Mouse (Mus musculus) lung, adult 2 months (tissue): ENCODE results near the gene Palmd. TPM values are rescaled to one million over a fixed set of nuclear protein-coding genes. Genes with fewer than 3 reads are reported as not detected.

Experiments used
- DNase-seq: peaks from one replicate; pipeline ENCODE4 v3.0.0; 2022
- H3K4me1 ChIP-seq: fragments of 200-500 bp; 2 replicates; pipeline ENCODE4 v1.6.1; 2011; ENCODE audit warnings: low read length; ENCODE audit not compliant: control insufficient read depth, insufficient read depth
- H3K4me3 ChIP-seq: fragments of 200-500 bp; replicated peaks from 2 replicates; pipeline ENCODE3; 2011; ENCODE audit warnings: low read depth, mild to moderate bottlenecking, control low read depth, low read length; ENCODE audit errors: extremely low read depth
- CTCF ChIP-seq: fragments of 200-500 bp; IDR thresholded peaks from 2 replicates; pipeline ENCODE4 v1.5.1; 2011; ENCODE audit warnings: mild to moderate bottlenecking, low read length, control low read depth; ENCODE audit not compliant: insufficient read depth
- POLR2A ChIP-seq: fragments of 200-500 bp; IDR thresholded peaks from 2 replicates; pipeline ENCODE4 v1.6.1; 2011; ENCODE audit warnings: low read depth, mild to moderate bottlenecking, control low read depth, low read length, borderline replicate concordance; ENCODE audit errors: extremely low read depth
- WGBS: fragments of 180-500 bp; shearing (Covaris S2); methylation state at CpG from one replicate; pipeline ENCODE4 v1.1.7; 2018; 5-methylcytosine and 5-hydroxymethylcytosine counted together
- polyA plus RNA-seq: library from polyadenylated mRNA; depleted of rRNA; stranded (reverse); fragments of >200 nt; gene quantifications from 2 replicates; pipeline ENCODE4 v1.2.3, GENCODE M21; 2012

The Palmd gene
- polyA plus RNA-seq, 1 experiment, result 10.5 TPM

- WGBS, result 69% methylated on average over 6 of the region's 6 CpGs
- Histone ChIP-seq H3K4me3 (no peak overlapping the region), H3K4me1 (peaks cover 6% of the 10 kb centered on the region)
- TF ChIP-seq POLR2A, result no peak
- TF ChIP-seq CTCF, result no peak
- DNase-seq, result no peak
These were observed 26.0 kb downstream of the Palmd start for GRCm38 (mm10) chr3:116942751-116943150.

- H3K4me1 ChIP-seq, result peaks cover 6% of the 10 kb centered on the region
- no peak for DNase-seq
These were observed 27.1 kb downstream of the Palmd start for GRCm38 (mm10) chr3:116941559-116942117.

GRCm38 (mm10) chr3:116940804-116941558 lies 27.8 kb downstream of the Palmd start:
- WGBS, result 58% methylated on average over 10 of the region's 10 CpGs
- DNase-seq, result no peak
- Histone ChIP-seq H3K4me1 (peaks cover 6% of the 10 kb centered on the region), H3K4me3 (no peak overlapping the region)
- TF ChIP-seq CTCF, result no peak
- TF ChIP-seq POLR2A, result no peak

More at GRCm38 (mm10) chr3:116941559-116942117, 27.1 kb downstream of the Palmd start:
- 67% methylated on average over 1 of the region's 1 CpGs for WGBS
- TF ChIP-seq CTCF, result no peak
- TF ChIP-seq POLR2A, result no peak
- H3K4me3 ChIP-seq, result no peak overlapping the region

- H3K4me1 ChIP-seq, result peaks cover 6% of the 10 kb centered on the region; the same call in 1 of the 2 replicates
- TF ChIP-seq POLR2A, result no peak
- TF ChIP-seq CTCF, result no peak
- no peak for DNase-seq
- H3K4me3 ChIP-seq, result no peak overlapping the region
- WGBS, result 73% methylated on average over 4 of the region's 4 CpGs
These were observed 31.7 kb downstream of the Palmd start for GRCm38 (mm10) chr3:116936934-116937691.

- TF ChIP-seq POLR2A (no peak), CTCF (no peak)
- H3K4me3 ChIP-seq, result no peak overlapping the region
- DNase-seq, result no peak
- 51% methylated on average over 1 of the region's 1 CpGs for WGBS
- no peaks in the 10 kb centered on the region for H3K4me1 ChIP-seq
These were observed 35.6 kb downstream of the Palmd start for GRCm38 (mm10) chr3:116933158-116933557.

GRCm38 (mm10) chr3:116928994-116929393 lies 39.8 kb downstream of the Palmd start:
- DNase-seq, result no peak
- no peak for TF ChIP-seq POLR2A
- TF ChIP-seq CTCF, result no peak
- WGBS, result 71% methylated on average over 4 of the region's 4 CpGs
- H3K4me3 ChIP-seq, result no peak overlapping the region
- H3K4me1 ChIP-seq, result no peaks in the 10 kb centered on the region

GRCm38 (mm10) chr3:116923042-116923441 lies 45.7 kb downstream of the Palmd start:
- 54% methylated on average over 12 of the region's 12 CpGs for WGBS
- TF ChIP-seq CTCF (no peak), POLR2A (no peak)
- H3K4me1 ChIP-seq, result no peaks in the 10 kb centered on the region; the same call in 1 of the 2 replicates

GRCm38 (mm10) chr3:116921535-116921934 lies 47.3 kb downstream of the Palmd start:
- 47% methylated on average over 3 of the region's 3 CpGs for WGBS

More at GRCm38 (mm10) chr3:116923042-116923441, 45.7 kb downstream of the Palmd start:
- DNase-seq, result no peak
- no peak overlapping the region for H3K4me3 ChIP-seq

GRCm38 (mm10) chr3:116917016-116917415 lies 51.8 kb downstream of the Palmd start:
- TF ChIP-seq CTCF (no peak), POLR2A (no peak)
- WGBS, result 92% methylated on average over 4 of the region's 4 CpGs
- H3K4me3 ChIP-seq, result no peak overlapping the region
- H3K4me1 ChIP-seq, result no peaks in the 10 kb centered on the region; the same call in 1 of the 2 replicates
- no peak for DNase-seq

More at GRCm38 (mm10) chr3:116921535-116921934, 47.3 kb downstream of the Palmd start:
- no peak overlapping the region for H3K4me3 ChIP-seq
- no peak for TF ChIP-seq CTCF
- TF ChIP-seq POLR2A, result no peak
- H3K4me1 ChIP-seq, result no peaks in the 10 kb centered on the region; the same call in 1 of the 2 replicates
- DNase-seq, result no peak

- DNase-seq, result no peak
- H3K4me3 ChIP-seq, result no peak overlapping the region
- H3K4me1 ChIP-seq, result no peaks in the 10 kb centered on the region
- WGBS, result 58% methylated on average over 3 of the region's 3 CpGs
- TF ChIP-seq CTCF (no peak), POLR2A (no peak)
These were observed 53.9 kb downstream of the Palmd start for GRCm38 (mm10) chr3:116914931-116915330.
